Mouse (Mus musculus) mouse trophoblast stem cell (cell line): ENCODE measurements around the gene Atp8a1.

Experiments used
- in situ Hi-C, 2 experiments: fragments of 300-500 bp; cut with MseI, MboI; formaldehyde crosslinking; loops; 2 replicates in 1 of 2; 3 replicates in 1 of 2; pipeline ENCODE4 v1.15.1; 2025

Atp8a1 gene

DNA sequence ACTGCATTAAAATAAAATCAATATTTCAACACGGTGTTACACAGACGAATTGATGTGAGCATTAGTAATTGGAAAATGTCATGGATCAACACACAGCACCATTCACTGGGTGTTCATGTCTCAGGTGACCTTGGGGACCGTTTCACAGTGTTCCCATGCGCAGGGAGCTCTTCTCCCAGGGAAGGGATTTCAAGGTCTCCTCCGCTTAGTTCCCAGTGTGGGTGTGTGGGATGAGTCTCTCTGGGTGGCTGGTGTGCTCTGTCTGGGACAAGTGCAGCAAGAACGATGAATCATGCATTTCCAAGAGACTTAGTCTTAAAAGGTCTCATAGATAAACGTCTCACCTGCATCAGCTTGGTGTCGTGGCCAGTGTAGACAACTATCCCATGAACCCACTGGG, 78.5 kb downstream of the Atp8a1 start:
- in situ Hi-C loops, result no loop called here

DNA sequence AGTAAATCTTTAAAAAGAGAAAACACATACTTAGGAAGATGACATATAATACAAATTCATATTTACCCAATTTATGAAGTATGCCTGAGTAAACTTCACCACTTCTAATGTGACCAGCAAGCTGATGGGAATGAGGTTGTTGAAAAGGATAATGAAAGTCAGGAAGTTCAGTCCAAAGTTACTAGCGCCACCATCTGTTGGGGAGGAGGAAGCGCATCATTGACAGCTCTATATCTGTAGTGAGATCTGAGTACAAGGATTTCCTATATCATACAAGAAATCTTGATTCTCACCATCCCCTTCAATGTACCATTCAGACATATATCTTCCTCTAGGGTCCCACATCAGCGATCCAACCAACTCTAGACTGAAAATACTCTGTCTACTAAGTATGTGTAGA, 82.4 kb downstream of the Atp8a1 start:
- in situ Hi-C loops, result no loop called here

DNA sequence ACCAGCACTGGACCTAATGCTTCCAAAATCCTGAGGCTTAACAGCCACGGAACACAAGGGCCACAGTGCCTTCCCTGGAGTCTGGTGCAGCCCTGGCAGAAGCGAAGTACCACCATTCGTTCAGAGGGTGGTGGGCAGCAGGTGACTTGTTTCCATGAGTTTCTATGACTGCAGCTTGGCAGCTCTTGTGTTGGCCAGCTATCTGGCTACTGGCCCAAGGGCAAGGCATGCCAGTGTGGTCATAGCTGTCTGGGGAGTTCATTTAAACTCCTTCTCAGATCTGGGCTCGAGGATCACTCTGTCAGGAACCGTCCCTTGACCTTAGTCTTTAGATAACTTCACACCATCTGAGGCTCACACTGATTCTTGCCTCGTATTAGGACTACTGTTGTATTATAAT, 89.1 kb downstream of the Atp8a1 start:
- in situ Hi-C loops, result loop anchor here (5.0 kb wide), 1 partner anchor 254 kb away; no protein-coding TSS in a partner anchor

DNA sequence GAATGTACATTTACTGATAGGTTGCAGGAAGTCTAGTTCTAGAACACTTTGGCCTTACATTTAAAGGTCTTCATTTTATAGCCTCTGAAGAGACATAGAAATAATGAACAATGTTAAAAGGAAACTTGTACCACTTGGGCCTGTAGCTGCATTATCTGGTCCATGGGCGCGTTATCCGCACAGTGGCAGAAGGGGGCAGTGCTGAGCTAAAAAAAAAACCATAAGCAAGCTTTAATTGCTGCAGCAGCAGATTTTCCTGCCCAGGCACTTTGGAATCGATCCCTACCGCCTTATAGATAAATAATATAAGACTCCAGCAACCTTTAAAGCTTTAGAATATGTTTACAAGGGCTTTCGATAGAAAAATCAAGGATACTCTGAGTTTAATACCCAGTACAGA, 91.1 kb downstream of the Atp8a1 start:
- in situ Hi-C loops, result loop anchor here (5.0 kb wide), 1 partner anchor 256 kb away; no protein-coding TSS in a partner anchor

DNA sequence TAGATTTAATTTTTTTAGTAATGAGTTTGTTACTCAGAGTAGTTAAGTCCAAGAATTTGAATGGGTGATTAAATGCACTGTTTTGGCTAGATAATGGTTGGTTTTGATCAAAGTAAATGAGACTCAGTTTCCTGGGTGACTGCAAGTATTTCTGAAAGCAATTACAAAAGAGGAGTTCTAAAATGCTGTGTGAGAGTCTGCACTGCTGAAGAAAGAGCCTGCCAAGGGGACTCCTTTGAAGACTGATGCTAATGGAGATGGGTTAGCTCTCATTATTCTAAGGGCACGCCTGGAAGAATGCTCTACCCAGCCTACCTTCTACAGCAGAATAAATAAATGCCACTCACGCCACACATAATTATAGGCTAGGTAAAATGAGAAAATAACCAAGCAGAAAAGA, 94.2 kb downstream of the Atp8a1 start:
- in situ Hi-C loops, result no loop called here

DNA sequence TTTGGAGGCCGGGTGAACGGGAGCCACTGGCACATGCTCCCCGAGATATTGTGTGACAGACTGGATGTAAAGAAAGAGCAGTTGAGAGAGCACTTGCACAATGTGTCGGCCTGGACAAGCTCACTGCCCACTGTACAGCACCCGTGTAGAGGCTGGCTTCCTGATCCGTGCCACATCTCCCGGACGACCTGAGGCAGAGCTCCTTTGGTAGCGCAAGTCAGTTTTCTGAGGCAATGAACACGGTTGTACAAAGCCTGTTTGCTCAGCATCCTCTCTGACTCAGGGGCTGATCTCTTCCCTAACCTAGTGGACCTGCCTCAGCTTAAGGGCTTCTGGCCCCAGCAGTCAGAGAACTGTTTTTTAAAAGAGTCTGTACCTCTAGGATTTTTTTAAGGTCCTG, 94.6 kb downstream of the Atp8a1 start:
- in situ Hi-C loops, result no loop called here

DNA sequence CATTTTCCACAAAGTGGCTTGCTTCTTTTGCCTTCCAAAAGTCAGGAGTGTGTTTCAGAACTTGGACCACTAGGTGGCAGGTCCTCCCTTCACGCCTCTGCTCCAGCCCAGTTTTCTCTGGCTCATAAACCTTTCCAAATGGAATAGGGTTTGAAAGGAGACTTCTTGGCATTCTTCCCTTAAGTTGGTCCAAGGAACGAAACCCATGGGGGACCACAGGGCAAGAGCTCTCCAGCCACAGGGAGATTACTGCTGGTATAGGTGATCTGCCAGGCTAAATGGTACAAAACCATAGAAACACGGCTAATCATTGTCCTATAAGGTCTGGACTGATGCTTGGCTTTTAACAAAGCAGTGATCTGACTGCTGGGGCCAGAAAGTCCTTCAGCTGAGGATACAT, 95.2 kb downstream of the Atp8a1 start:
- in situ Hi-C loops, result no loop called here

DNA sequence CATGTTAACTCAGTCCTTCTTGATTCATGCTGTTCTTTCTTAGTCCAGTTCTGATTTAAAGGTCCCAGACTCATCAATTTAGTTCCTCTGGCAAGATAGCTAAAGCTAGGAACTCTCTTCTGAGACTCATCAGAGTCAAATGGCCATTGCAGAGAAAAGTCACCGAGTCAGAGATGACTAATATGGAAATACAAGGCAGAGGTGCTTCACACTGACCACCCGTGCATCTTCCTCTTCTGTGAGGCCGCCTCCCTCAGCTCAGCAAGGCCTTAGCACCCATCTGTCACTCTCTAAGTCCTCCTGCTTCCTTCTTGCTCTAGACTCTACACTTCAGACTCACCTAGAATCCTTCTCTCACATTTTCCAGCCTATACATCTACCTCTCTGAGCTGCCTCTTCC, 108.0 kb downstream of the Atp8a1 start:
- in situ Hi-C loops, result no loop called here

DNA sequence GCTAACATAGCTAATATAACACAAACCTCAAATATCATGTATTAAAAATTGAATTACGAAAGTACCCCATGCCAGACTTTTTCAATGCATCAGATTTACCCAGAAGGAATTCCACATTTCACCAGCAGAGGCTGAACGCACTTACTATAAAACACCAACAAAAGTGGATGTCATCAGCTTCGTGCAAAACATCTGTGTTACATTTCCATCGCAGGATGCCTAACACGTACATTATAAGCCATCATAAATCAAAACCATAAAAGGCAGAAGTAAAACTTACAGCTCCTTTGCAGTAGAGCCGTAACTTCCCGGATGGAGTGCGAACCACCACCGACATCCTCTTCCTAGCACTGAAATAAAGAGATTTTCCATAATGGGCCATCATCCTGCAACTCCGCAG, 109.1 kb downstream of the Atp8a1 start:
- in situ Hi-C loops, result no loop called here

DNA sequence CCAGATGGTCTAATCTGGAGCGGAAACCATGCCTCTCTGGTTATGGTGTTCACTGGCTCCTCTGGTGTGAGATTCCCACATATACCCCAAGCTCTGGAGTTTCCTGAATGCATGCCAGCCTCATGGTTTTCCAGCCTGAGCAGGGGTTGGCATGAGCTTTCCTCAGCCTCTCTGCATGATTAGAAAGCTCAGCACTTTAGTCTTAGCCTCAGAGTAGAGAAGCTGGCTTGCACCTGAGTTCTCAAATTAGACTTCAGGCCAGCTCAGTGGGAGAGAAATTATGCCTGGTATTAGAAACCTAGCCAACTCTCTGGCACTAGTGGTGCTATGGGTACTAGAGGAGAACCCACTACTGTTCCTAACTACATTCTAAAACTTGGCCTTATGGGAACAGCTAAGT, 111.5 kb downstream of the Atp8a1 start:
- in situ Hi-C loops, result no loop called here

DNA sequence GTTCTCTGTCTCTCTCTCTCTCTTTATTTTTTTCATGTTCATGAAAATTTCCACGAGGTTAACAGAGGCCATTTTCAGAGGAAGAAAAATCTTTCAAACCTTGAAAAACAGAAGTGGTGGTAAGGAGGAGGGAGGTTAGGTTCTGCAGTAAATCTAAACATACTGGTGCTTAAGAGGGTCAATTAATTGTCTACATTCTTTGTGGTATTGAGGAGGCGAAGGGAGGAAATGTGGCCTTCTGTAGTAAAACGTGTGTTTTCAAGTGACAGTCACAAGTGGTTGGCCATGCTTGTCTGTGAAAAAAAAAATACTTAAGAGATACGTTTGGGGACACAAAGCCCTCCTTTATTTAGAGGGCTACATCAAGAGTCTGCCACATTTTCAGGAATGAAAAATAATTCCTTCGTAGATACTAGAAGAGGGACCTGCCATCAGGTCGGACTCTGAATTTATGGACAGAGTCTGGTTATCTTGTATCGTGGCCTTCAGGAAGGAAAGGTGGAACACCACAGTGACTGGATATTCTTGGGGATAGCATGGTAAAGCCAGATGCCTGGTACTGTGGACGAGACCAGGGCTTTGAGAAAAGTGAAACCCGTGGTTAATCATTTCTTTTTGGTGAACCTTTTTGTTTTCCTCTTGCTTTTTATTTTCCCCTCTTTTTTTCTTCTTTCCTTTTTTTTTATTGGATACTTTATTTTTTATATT, 113.5 kb downstream of the Atp8a1 start:
- in situ Hi-C loops, result no loop called here

DNA sequence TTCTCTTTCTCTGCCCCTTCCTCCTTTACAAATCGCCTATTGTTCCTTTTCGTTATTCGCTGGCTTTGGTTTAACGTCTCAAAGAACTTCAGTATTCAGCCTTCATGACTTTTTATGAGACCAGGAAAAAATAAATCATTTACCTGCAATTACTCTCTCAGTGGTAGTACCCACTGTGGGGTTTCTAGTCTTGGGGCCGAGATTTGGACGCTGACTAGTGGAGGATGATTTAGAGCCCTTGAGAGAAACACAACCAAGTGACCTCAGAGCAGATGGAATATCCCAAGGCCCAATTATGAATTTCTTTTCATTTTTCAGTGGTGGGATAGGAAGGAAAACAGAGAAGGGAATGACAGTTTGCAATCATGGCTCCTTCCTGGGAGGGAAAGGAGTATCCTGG, 114.1 kb downstream of the Atp8a1 start:
- in situ Hi-C loops, result no loop called here

DNA sequence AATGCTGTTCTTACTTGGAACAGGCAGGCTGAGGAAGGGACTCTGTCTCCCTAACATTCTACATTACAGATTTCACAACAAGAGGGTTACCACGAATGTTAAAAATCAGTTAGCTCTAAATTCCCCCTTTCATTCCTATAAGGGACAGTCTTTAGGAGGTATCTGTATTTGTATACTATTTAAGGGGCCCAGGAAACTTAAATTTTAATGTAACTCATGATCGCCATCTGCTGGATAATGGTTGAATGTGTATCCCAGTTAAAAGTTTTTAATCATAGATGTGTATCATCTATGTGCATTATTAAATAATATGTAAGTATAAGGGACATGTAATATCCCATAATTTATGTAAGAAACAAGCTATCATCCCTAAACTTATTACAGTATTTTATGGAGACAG, 119.5 kb downstream of the Atp8a1 start:
- in situ Hi-C loops, result loop anchor here (5.0 kb wide), 1 partner anchor 195 kb away; no protein-coding TSS in a partner anchor

DNA sequence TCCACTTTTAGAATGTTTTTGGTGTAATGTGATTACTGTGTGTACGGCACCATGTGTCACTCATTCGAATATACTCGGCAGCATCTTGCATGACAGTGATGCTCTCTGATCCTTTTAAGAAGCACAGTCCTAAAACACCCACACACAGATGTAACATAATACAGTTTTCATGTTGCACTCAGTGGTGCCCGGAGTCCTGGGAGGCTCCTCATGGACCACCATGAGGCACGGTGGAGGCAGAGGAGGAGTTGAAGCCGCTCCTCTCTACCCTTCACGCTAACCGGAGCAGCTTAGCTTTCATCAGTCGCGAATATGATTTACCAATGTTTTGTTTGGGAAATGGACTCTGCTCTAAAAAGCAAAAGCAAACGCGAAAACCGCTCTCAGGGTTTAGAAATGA, 120.4 kb downstream of the Atp8a1 start:
- in situ Hi-C loops, result loop anchor here (5.0 kb wide), 1 partner anchor 195 kb away; no protein-coding TSS in a partner anchor

DNA sequence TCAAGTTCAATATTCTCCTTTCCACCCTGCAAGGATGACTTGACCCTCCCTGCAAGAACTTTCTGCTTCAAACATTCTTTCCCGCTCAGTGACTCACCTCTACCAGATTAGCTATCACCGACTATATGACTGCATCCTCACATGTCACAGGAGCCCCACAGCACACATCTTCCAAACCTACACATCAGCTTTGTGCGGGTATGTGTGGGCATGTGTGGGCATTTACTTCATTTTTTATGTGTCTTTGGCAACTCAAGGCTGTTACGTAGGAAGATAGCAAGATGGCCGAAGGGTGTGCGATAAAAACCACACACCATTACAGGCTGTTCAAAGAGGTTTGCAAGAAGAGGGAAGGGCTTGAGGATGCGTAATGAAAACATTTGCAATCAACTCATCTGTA, 145.6 kb downstream of the Atp8a1 start:
- in situ Hi-C loops, result no loop called here

DNA sequence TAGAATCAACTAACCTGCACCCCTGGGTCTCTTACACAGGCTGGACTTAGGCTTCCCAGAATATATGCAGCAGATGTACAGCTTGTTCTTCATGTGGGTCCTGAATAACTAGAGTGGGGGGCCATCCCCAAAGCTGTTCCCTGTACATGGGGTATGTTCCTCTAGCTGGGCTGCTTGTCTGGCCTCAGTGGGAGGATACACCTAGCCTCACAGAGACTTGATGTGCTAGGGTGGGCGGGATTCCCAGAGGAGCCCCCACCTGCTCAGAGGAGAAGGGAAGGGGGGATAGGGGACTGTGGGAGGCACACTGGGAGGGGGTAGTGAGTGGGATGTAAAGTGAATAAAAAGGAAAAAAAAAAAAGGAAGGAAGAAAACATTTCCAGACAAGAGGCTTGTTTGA, 147.8 kb downstream of the Atp8a1 start:
- in situ Hi-C loops, result no loop called here

DNA sequence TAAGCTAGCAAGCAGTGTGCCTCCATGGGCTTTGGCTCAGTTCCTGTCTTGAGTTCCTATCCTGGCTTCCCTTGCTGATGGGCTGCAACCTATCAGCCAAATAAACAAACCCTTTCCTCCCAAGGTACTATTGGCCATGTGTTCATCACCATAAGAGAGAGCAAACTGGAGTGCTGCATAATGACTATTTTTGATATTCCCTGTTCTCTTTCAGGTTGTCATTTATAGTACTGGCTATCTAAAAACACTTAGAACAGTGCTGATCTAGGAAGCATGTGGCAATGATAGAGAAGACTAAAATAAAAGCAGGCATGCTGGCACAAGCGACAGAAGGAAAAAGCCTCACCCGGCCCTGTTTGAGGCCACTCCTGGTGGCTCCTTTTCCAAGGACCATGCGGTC, 149.1 kb downstream of the Atp8a1 start:
- in situ Hi-C loops, result no loop called here

DNA sequence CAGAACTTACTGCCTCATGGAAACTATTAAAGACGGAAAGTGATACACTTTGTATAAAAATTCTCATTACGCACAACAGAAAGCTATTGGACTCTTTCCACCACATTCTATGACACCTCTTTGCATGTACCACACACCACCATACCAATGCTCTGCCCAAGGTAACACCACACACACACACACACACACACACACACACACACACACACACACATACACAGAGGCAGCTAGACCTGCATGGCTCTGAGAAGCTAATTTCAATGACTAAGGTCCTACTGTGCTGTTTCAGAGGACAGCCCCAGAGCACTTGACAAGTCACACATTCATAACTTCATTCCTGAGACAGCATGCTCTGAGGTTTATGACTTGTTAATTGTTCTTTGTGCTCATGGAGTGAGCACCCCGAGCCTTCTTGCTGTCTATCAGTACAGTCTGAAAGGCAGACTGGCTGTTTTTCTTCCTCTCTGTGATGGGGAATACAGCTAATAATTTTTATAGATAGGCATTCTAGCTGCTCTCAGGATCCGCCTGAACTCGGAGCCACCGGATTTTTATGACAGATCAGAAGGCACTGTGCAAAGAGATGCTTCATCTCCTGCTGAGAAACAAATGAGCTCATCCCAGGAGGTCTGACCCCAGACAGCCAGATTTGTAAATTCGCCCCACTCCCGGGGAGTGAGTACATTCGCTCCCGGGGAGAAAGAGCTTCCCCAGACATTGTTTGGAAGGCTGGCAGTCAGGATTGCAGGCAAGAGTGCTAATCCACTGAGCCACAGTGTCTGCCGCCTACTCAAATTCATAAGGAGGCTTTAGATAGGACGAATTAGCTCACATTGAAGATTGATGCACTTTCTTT, 150.3 kb downstream of the Atp8a1 start:
- in situ Hi-C loops, result no loop called here

DNA sequence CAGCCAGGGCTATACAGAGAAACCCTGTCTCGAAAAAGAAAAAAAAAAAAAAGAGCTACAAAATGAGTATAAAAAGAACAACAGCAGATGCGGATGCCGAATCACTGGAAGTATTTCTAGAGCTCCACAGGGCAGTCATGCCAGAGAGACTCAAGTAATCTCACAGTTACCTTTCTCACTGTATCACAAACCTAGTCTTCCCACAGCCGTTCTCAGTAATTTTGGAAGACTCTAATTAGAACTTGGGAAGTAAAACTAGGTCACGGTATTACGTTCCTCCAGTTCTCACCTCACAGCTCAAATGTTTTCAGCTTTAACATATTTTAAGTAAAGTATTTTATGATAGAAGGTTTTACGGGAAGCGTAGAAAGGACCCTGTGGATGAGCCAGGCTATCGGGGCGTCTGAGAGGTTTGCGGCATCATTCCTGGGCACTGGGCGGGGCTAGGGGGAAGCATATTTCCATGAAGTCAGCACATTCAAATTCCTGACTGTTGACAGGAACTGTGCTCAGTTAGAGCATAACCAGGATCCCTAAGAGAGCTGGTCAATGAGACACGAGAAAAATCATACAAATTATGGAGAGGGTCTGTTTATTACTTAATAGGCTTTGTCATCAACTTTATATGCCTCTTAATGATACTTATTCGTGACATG, 152.1 kb downstream of the Atp8a1 start:
- in situ Hi-C loops, result no loop called here

DNA sequence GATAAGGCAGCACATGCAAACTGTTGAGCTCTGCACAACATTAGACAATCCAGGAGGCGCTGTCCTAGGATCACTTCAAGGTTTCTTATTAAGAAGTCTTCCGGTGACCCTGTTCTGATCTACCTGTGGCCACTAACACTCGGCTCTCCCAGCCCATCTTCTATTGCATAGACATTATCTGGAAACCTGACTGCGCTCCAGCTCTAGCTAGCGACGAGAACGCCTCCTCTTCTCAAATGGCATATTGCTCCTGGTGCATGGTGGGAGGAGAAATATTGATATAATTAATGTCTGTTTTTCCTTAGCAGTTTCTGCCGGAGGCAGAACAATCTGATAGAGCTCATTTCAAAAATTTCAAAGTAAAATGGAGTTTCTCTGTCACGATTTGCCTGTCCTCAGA, 156.9 kb downstream of the Atp8a1 start:
- in situ Hi-C loops, result no loop called here

DNA sequence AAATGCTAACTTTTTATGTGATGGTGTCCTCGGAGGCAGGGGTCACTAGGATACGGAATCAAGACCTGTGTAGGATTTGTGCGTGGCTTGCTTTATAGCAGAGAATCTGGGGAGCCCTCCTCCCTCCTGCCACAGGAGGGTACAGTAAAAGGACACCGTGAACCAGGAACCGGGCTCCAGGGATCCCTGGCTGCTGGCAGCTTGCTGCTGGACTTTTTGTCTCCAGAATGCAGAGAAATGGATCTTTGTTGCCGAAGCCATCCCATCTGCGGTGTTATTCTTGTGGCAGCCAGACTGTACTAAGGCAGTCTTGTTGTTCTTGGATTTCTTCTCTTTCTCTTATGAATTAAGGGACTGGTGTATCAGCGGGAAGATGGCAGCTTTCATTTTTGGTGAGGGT, 159.2 kb downstream of the Atp8a1 start:
- in situ Hi-C loops, result no loop called here

DNA sequence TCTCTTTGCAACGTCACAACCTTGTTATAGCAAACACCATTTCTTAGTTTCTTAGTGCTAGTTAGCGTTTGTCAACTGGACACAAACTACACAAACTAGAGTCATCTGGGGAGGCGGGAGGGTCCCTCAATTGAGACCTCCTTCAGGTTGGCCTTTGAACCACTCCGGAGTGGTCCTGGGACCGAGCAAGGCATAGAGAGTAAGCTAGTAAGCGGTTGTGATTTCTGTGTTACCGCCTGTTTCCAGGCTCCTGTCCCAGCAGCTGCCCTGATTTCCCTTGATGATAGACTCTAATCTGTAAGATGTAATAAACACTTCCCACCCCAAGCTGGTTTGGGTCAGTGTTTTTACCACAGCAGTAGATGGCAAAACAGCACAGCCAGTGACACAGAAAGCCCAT, 161.3 kb downstream of the Atp8a1 start:
- in situ Hi-C loops, result no loop called here

DNA sequence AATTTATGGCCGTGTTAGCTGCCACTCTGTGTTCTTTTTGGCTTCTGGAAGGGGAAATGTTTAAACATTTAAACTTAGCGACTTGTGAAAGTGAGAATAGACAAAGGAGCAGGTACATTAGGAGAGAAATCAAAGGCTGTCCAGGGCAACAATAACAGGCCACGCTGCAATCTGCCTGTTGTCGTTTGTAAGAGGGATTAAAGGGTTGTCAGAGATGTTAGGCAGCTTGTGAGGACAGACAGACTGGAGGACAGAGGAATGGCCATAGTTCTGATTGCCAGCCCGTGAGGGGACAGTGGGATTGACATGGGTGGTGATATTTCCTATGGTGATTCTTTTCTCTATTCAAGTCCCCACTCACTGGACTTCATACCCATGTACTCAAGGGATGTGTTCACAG, 161.8 kb downstream of the Atp8a1 start:
- in situ Hi-C loops, result no loop called here
